Mouse (Mus musculus) thymus, adult 2 months (tissue): ENCODE measurements at regions not wholly inside any gene's neighbourhood (a gene's known extent, or its start where the extent isn't known, plus 50 kb on each side); places are given as distances from the start of the nearest gene placed in this dataset.

Source experiments
- DNase-seq: peaks from one replicate; pipeline ENCODE4 v3.0.0; 2021
- H3K27ac ChIP-seq: fragments of 200-500 bp; 2 replicates; pipeline ENCODE4 v1.5.1; 2012; ENCODE audit warnings: low read length, control low read depth; ENCODE audit not compliant: control insufficient read depth, insufficient read depth
- H3K27me3 ChIP-seq: fragments of 200-500 bp; 2 replicates; pipeline ENCODE4 v1.6.1; 2012; ENCODE audit warnings: mild to moderate bottlenecking, low read length, moderate library complexity, mixed read lengths; ENCODE audit not compliant: control insufficient read depth, insufficient read depth
- H3K36me3 ChIP-seq: fragments of 200-500 bp; 2 replicates; pipeline ENCODE4 v1.6.1; 2012; ENCODE audit warnings: mild to moderate bottlenecking, low read length, moderate library complexity; ENCODE audit not compliant: control insufficient read depth, insufficient read depth
- H3K4me1 ChIP-seq: fragments of 200-500 bp; replicated peaks from 2 replicates; pipeline ENCODE4 v1.6.1; 2012; ENCODE audit warnings: low read length; ENCODE audit not compliant: control insufficient read depth, insufficient read depth
- H3K4me3 ChIP-seq: fragments of 200-500 bp; 2 replicates; pipeline ENCODE4 v1.5.1; 2012; ENCODE audit warnings: mild to moderate bottlenecking, low read length, control low read depth, moderate library complexity; ENCODE audit not compliant: control insufficient read depth, insufficient read depth
- CTCF ChIP-seq: fragments of 200-500 bp; IDR thresholded peaks from 2 replicates; pipeline ENCODE4 v1.5.1; 2012; ENCODE audit warnings: mild to moderate bottlenecking, control low read depth, low read length, moderate library complexity, borderline replicate concordance; ENCODE audit not compliant: control insufficient read depth, poor library complexity, insufficient read depth; ENCODE audit errors: extremely low read depth
- POLR2A ChIP-seq: fragments of 200-500 bp; IDR thresholded peaks from 2 replicates; pipeline ENCODE4 v1.6.1; 2012; ENCODE audit warnings: mild to moderate bottlenecking, low read length, control low read depth, moderate library complexity; ENCODE audit not compliant: control insufficient read depth, poor library complexity, insufficient read depth; ENCODE audit errors: extremely low read depth
- WGBS: fragments of 180-500 bp; shearing (Covaris S2); methylation state at CpG from one replicate; pipeline ENCODE4 v1.1.7; 2018; 5-methylcytosine and 5-hydroxymethylcytosine counted together

DNA sequence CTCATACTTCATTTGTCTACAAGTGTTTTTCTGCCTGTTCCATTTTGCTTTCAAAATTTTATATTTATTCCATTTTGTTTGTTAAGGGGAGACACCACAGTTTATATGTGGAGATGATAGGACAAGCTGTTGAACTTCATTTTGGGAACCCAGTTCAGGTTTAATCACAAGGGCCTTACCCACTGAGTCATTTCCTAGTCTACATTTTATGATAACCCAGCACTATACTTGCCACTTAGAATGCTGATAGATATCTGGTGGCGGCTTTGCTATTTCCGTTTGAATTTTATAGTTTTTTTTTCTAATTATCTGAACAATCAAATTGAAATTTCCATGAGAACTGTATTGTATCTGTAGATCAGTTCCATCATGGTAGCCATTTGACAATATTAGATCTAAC lies 869.5 kb upstream of the B3galt2 start:
- H3K27me3 ChIP-seq: no peaks in the 10 kb centered on the region
- H3K27ac ChIP-seq: no peak overlapping the region
- H3K4me1 ChIP-seq: no peaks in the 10 kb centered on the region
- H3K36me3 ChIP-seq: no peaks in the 10 kb centered on the region
- 97% methylated on average over 2 of the region's 2 CpGs for WGBS
- DNase-seq: no peak
- H3K4me3 ChIP-seq: no peak overlapping the region
- TF ChIP-seq CTCF (no peak), POLR2A (no peak)
